Mouse (Mus musculus) hindbrain, embryonic 12.5 days (tissue): Measurements from ENCODE around the gene Nfat5. TPM values are rescaled to one million over a fixed set of nuclear protein-coding genes. Genes with fewer than 3 reads are reported as not detected.

Source experiments
- ATAC-seq: fragments of 200-750 bp; cut with Nextera tagmentation; 2 replicates; pipeline ENCODE4 v1.8.0; 2017; ENCODE audit warnings: moderate TSS enrichment; ENCODE audit not compliant: low FRiP score
- H3K27ac ChIP-seq: fragments of 300-500 bp; sonication (generic); 2 replicates; pipeline ENCODE4 v1.5.1; 2016; ENCODE audit warnings: mild to moderate bottlenecking
- H3K27me3 ChIP-seq: fragments of 300-500 bp; sonication (generic); 2 replicates; pipeline ENCODE4 v1.6.1; 2016; ENCODE audit warnings: mild to moderate bottlenecking
- H3K36me3 ChIP-seq: fragments of 300-500 bp; sonication (generic); 2 replicates; pipeline ENCODE4 v1.6.1; 2016; ENCODE audit warnings: mild to moderate bottlenecking
- H3K4me1 ChIP-seq: fragments of 300-500 bp; sonication (generic); 2 replicates; pipeline ENCODE4 v1.6.1; 2016
- H3K4me2 ChIP-seq: fragments of 300-500 bp; sonication (generic); replicated peaks from 2 replicates; pipeline ENCODE4 v1.6.1; 2016; ENCODE audit warnings: mild to moderate bottlenecking
- H3K4me3 ChIP-seq: fragments of 300-500 bp; sonication (generic); 2 replicates; pipeline ENCODE4 v1.5.1; 2016; ENCODE audit warnings: mild to moderate bottlenecking
- H3K9ac ChIP-seq: fragments of 300-500 bp; sonication (generic); 2 replicates; pipeline ENCODE4 v1.6.1; 2016; ENCODE audit warnings: mild to moderate bottlenecking, moderate library complexity
- H3K9me3 ChIP-seq: fragments of 300-500 bp; sonication (generic); replicated peaks from 2 replicates; pipeline ENCODE4 v1.6.1; 2016; ENCODE audit warnings: mild to moderate bottlenecking
- WGBS: fragments of 180-500 bp; shearing (Covaris S2); methylation state at CpG from one replicate; pipeline ENCODE4 v1.1.7; 2016; 5-methylcytosine and 5-hydroxymethylcytosine counted together
- polyA plus RNA-seq: library from polyadenylated mRNA; unstranded; fragments of >200 nt; fragmentation: Nextera tagmentation; extraction: Ambion mirVana; gene quantifications from 2 replicates; pipeline ENCODE4 v1.2.1, GENCODE M21; 2016

Gene Nfat5
- polyA plus RNA-seq, 1 experiment from 2014 or later = 20.2 TPM

GRCm38 (mm10) chr8:107295450-107295849 is 2.2 kb downstream of the Nfat5 start:
- no peak overlapping the region for H3K27ac ChIP-seq
- no peaks in the 10 kb centered on the region for H3K27me3 ChIP-seq
- no peak for ATAC-seq
- 88% methylated on average over 1 of the region's 1 CpGs for WGBS
- no peak overlapping the region for H3K4me3 ChIP-seq
- peak overlapping the region; percentile 56; the same call in 1 of the 2 replicates for H3K4me2 ChIP-seq
- H3K9ac ChIP-seq = no peak overlapping the region
- H3K9me3 ChIP-seq = no peaks in the 10 kb centered on the region
- H3K36me3 ChIP-seq = no peaks in the 10 kb centered on the region
- peaks cover 6% of the 10 kb centered on the region; the same call in 1 of the 2 replicates for H3K4me1 ChIP-seq

- Histone ChIP-seq H3K9ac (no peak overlapping the region), H3K4me2 (no peak overlapping the region), H3K36me3 (no peaks in the 10 kb centered on the region), H3K4me3 (no peak overlapping the region), H3K4me1 (no peaks in the 10 kb centered on the region), H3K9me3 (no peaks in the 10 kb centered on the region), H3K27ac (no peak overlapping the region), H3K27me3 (no peaks in the 10 kb centered on the region)
- no peak for ATAC-seq
Measured at GRCm38 (mm10) chr8:107311876-107312275, 18.6 kb downstream of the Nfat5 start.

- H3K4me2 ChIP-seq = no peak overlapping the region
- no peaks in the 10 kb centered on the region for H3K9me3 ChIP-seq
- no peak overlapping the region for H3K9ac ChIP-seq
- H3K27ac ChIP-seq = no peak overlapping the region
- WGBS = 0% methylated on average over 1 of the region's 1 CpGs
- no peak overlapping the region for H3K4me3 ChIP-seq
- H3K27me3 ChIP-seq = no peaks in the 10 kb centered on the region
- H3K36me3 ChIP-seq = no peaks in the 10 kb centered on the region
- no peaks in the 10 kb centered on the region for H3K4me1 ChIP-seq
- no peak for ATAC-seq
Measured at GRCm38 (mm10) chr8:107324142-107324541, 30.9 kb downstream of the Nfat5 start.

GRCm38 (mm10) chr8:107329595-107329994 is 36.3 kb downstream of the Nfat5 start:
- Histone ChIP-seq H3K9me3 (no peaks in the 10 kb centered on the region), H3K27ac (no peak overlapping the region), H3K4me2 (no peak overlapping the region), H3K9ac (no peak overlapping the region), H3K4me3 (no peak overlapping the region), H3K4me1 (no peaks in the 10 kb centered on the region), H3K36me3 (no peaks in the 10 kb centered on the region), H3K27me3 (no peaks in the 10 kb centered on the region)
- 70% methylated on average over 1 of the region's 1 CpGs for WGBS
- ATAC-seq = no peak

- 94% methylated on average over 1 of the region's 1 CpGs for WGBS
Measured at GRCm38 (mm10) chr8:107336480-107336879, 43.2 kb downstream of the Nfat5 start.

GRCm38 (mm10) chr8:107370311-107370710 is 77.0 kb downstream of the Nfat5 start:
- Histone ChIP-seq H3K27ac (no peak overlapping the region), H3K9ac (no peak overlapping the region), H3K9me3 (no peaks in the 10 kb centered on the region), H3K4me2 (no peak overlapping the region), H3K4me3 (no peak overlapping the region), H3K36me3 (peaks cover 57% of the 10 kb centered on the region), H3K27me3 (no peaks in the 10 kb centered on the region), H3K4me1 (no peaks in the 10 kb centered on the region)
- WGBS = 90% methylated on average over 4 of the region's 4 CpGs
- no peak for ATAC-seq

More at GRCm38 (mm10) chr8:107336480-107336879, 43.2 kb downstream of the Nfat5 start:
- no peak overlapping the region for H3K27ac ChIP-seq
- H3K9me3 ChIP-seq = no peaks in the 10 kb centered on the region
- no peak overlapping the region for H3K4me3 ChIP-seq
- no peak overlapping the region for H3K4me2 ChIP-seq
- H3K36me3 ChIP-seq = peaks cover 6% of the 10 kb centered on the region; the same call in 1 of the 2 replicates
- H3K9ac ChIP-seq = no peak overlapping the region
- no peaks in the 10 kb centered on the region for H3K4me1 ChIP-seq
- ATAC-seq = no peak
- H3K27me3 ChIP-seq = no peaks in the 10 kb centered on the region

- no peak overlapping the region for H3K4me3 ChIP-seq
- no peak for ATAC-seq
- no peaks in the 10 kb centered on the region for H3K9me3 ChIP-seq
- peaks cover 27% of the 10 kb centered on the region for H3K36me3 ChIP-seq
- no peak overlapping the region for H3K27ac ChIP-seq
- WGBS = 94% methylated on average over 3 of the region's 3 CpGs
- no peak overlapping the region for H3K4me2 ChIP-seq
- no peaks in the 10 kb centered on the region for H3K4me1 ChIP-seq
- no peak overlapping the region for H3K9ac ChIP-seq
- no peaks in the 10 kb centered on the region for H3K27me3 ChIP-seq
Measured at GRCm38 (mm10) chr8:107377346-107377745, 84.1 kb downstream of the Nfat5 start.

- Histone ChIP-seq H3K9ac (no peak overlapping the region), H3K4me1 (no peaks in the 10 kb centered on the region), H3K4me2 (no peak overlapping the region), H3K27ac (no peak overlapping the region), H3K9me3 (no peaks in the 10 kb centered on the region), H3K4me3 (no peak overlapping the region), H3K36me3 (peaks cover 24% of the 10 kb centered on the region), H3K27me3 (0 out of 2 replicates have a peak, but pooled peaks cover 3% of the 10 kb centered on the region)
- ATAC-seq = no peak
- WGBS = 94% methylated on average over 8 of the region's 8 CpGs
Measured at GRCm38 (mm10) chr8:107380734-107381133, 87.5 kb downstream of the Nfat5 start.

GRCm38 (mm10) chr8:107381666-107382065 is 88.4 kb downstream of the Nfat5 start:
- H3K4me3 ChIP-seq = no peak overlapping the region
- no peak overlapping the region for H3K4me2 ChIP-seq
- no peak for ATAC-seq
- 91% methylated on average over 4 of the region's 4 CpGs for WGBS
- H3K9ac ChIP-seq = no peak overlapping the region
- H3K4me1 ChIP-seq = no peaks in the 10 kb centered on the region
- H3K27me3 ChIP-seq = 0 out of 2 replicates have a peak, but pooled peaks cover 3% of the 10 kb centered on the region
- H3K9me3 ChIP-seq = no peaks in the 10 kb centered on the region
- H3K27ac ChIP-seq = no peak overlapping the region
- peaks cover 24% of the 10 kb centered on the region for H3K36me3 ChIP-seq

GRCm38 (mm10) chr8:107382898-107383297 is 89.6 kb downstream of the Nfat5 start:
- Histone ChIP-seq H3K27me3 (0 out of 2 replicates have a peak, but pooled peaks cover 3% of the 10 kb centered on the region), H3K9me3 (no peaks in the 10 kb centered on the region), H3K27ac (no peak overlapping the region), H3K4me3 (no peak overlapping the region), H3K4me2 (no peak overlapping the region), H3K9ac (no peak overlapping the region), H3K36me3 (peaks cover 22% of the 10 kb centered on the region), H3K4me1 (no peaks in the 10 kb centered on the region)
- ATAC-seq = no peak
- 74% methylated on average over 4 of the region's 4 CpGs for WGBS

- H3K27ac ChIP-seq = no peak overlapping the region
- H3K4me2 ChIP-seq = no peak overlapping the region
- ATAC-seq = no peak
- peaks cover 10% of the 10 kb centered on the region for H3K36me3 ChIP-seq
- no peak overlapping the region for H3K9ac ChIP-seq
- H3K27me3 ChIP-seq = 0 out of 2 replicates have a peak, but pooled peaks cover 3% of the 10 kb centered on the region
- no peaks in the 10 kb centered on the region for H3K9me3 ChIP-seq
- 73% methylated on average over 5 of the region's 5 CpGs for WGBS
- H3K4me3 ChIP-seq = no peak overlapping the region
- H3K4me1 ChIP-seq = no peaks in the 10 kb centered on the region
Measured at GRCm38 (mm10) chr8:107384651-107385050, 91.4 kb downstream of the Nfat5 start.

GRCm38 (mm10) chr8:107385063-107385462 is 91.8 kb downstream of the Nfat5 start:
- Histone ChIP-seq H3K9me3 (no peaks in the 10 kb centered on the region), H3K4me3 (no peak overlapping the region), H3K27ac (no peak overlapping the region), H3K4me1 (no peaks in the 10 kb centered on the region), H3K36me3 (peaks cover 8% of the 10 kb centered on the region), H3K9ac (no peak overlapping the region), H3K4me2 (no peak overlapping the region), H3K27me3 (0 out of 2 replicates have a peak, but pooled peaks cover 3% of the 10 kb centered on the region)
- WGBS = 90% methylated on average over 2 of the region's 2 CpGs
- no peak for ATAC-seq

GRCm38 (mm10) chr8:107386171-107386570 is 92.9 kb downstream of the Nfat5 start:
- 57% methylated on average over 5 of the region's 5 CpGs for WGBS
- no peak overlapping the region for H3K27ac ChIP-seq
- H3K27me3 ChIP-seq = 0 out of 2 replicates have a peak, but pooled peaks cover 3% of the 10 kb centered on the region
- no peak for ATAC-seq
- H3K4me1 ChIP-seq = no peaks in the 10 kb centered on the region
- H3K4me2 ChIP-seq = no peak overlapping the region
- no peaks in the 10 kb centered on the region for H3K9me3 ChIP-seq
- no peak overlapping the region for H3K4me3 ChIP-seq
- H3K9ac ChIP-seq = no peak overlapping the region
- H3K36me3 ChIP-seq = no peaks in the 10 kb centered on the region
